Mouse (Mus musculus) cerebellum, adult (tissue): ENCODE measurements around the gene Ngly1.

Experiments used
- ATAC-seq: cut with Nextera tagmentation; 2 replicates; pipeline ENCODE4 v1.9.2; 2017; ENCODE audit warnings: mild to moderate bottlenecking, moderate library complexity, mixed read lengths; ENCODE audit not compliant: insufficient number of reproducible peaks, low FRiP score, low TSS enrichment

Gene Ngly1

GRCm38 (mm10) chr14:16325208-16325607 lies 76.1 kb downstream of the Ngly1 start:
- ATAC-seq, result no peak

- peak; percentile 49; the same call in 1 of the 2 replicates for ATAC-seq
Measured at GRCm38 (mm10) chr14:16328531-16328930, 79.5 kb downstream of the Ngly1 start.

- no peak for ATAC-seq
Measured at GRCm38 (mm10) chr14:16328959-16329480, 79.9 kb downstream of the Ngly1 start.

- ATAC-seq, result no peak
Measured at GRCm38 (mm10) chr14:16329756-16330155, 80.7 kb downstream of the Ngly1 start.

GRCm38 (mm10) chr14:16334260-16334659 lies 85.2 kb downstream of the Ngly1 start:
- ATAC-seq, result no peak

GRCm38 (mm10) chr14:16335835-16336417 lies 86.8 kb downstream of the Ngly1 start:
- no peak for ATAC-seq

- ATAC-seq, result no peak
Measured at GRCm38 (mm10) chr14:16347505-16347904, 98.4 kb downstream of the Ngly1 start.

- no peak for ATAC-seq
Measured at GRCm38 (mm10) chr14:16359704-16360103, 110.6 kb downstream of the Ngly1 start.
